17 mouse cellular contexts compared by ENCODE assay signal in the genomic region with DNA sequence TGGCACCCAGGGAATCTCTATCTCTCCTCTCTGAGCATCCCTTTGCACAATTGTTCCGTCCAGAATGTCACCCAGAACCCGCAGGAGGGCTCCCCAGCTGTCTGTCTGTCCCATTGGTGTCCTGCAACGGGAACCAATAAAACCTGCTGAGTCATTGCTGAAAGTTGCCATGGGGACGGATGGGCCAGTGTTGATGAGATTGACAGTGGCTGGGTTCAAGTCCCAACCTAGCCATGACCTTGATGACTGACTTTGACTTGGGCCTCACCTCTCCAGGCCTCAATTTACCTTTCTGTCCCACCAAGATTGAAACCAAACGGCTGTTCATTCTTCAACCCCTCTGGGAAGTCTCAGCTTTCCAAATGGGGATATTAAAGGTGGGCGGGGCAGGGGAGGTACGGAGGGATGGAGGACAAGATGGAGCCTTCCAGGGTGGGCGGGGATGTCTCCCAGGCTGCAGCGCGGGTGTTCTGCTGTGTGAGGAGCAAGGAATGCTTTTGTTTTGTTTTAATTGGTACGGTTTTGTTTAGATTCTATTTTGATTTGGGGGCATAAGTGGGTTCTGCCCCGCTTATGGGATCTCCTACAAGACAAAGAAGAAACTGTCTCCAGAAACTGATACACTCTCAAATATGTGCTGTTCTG. TPM values are rescaled to one million over a fixed set of nuclear protein-coding genes. Genes with fewer than 3 reads are reported as not detected.
"Had no signal": no experiment of that assay in that cellular context is flagged by ENCODE, and none has a peak within 500 bp of the region (broad histone marks: within the 10 kb centered on the region; RNA-seq: fewer than 3 reads in every experiment).

No protein-coding gene starts in this region.

- H3K4me1 ChIP-seq: lung, embryonic 15.5 days; megakaryocyte, embryonic 14.5 days; midbrain, embryonic 13.5 days; midbrain, embryonic 15.5 days; neural tube, embryonic 12.5 days; stomach, embryonic 15.5 days had no signal

- H3K27ac ChIP-seq: lung, embryonic 15.5 days; macrophage; midbrain, embryonic 13.5 days; midbrain, embryonic 15.5 days; neural tube, embryonic 12.5 days; stomach, embryonic 15.5 days had no signal

- H3K9me3 ChIP-seq: lung, embryonic 15.5 days; midbrain, embryonic 13.5 days; midbrain, embryonic 15.5 days; neural tube, embryonic 12.5 days; stomach, embryonic 15.5 days had no signal

- H3K36me3 ChIP-seq: lung, embryonic 15.5 days; midbrain, embryonic 13.5 days; midbrain, embryonic 15.5 days; neural tube, embryonic 12.5 days; stomach, embryonic 15.5 days had no signal

- H3K4me3 ChIP-seq: lung, embryonic 15.5 days; megakaryocyte, embryonic 14.5 days; midbrain, embryonic 13.5 days; midbrain, embryonic 15.5 days; neural tube, embryonic 12.5 days; stomach, embryonic 15.5 days had no signal

- H3K27me3 ChIP-seq: lung, embryonic 15.5 days; midbrain, embryonic 13.5 days; midbrain, embryonic 15.5 days; neural tube, embryonic 12.5 days; stomach, embryonic 15.5 days had no signal

- H3K9ac ChIP-seq: liver, postnatal 0 days; lung, embryonic 15.5 days; midbrain, embryonic 13.5 days; midbrain, embryonic 15.5 days; neural tube, embryonic 12.5 days; stomach, embryonic 15.5 days had no signal

- DNase-seq: liver, postnatal 0 days; lung, adult 2 months; lung, postnatal 14 days; lung, postnatal 36 days; right cerebral cortex, postnatal 14 days; thymus, adult 18-20 months; thymus, postnatal 14 days; thymus, postnatal 36 days had no signal

RNA-seq across cellular contexts. Expression of a gene that starts 14.2 kb away (rescaled TPM):
- total RNA-seq: megakaryocyte progenitor cell, adult 5-6 weeks had no signal

RNA-seq across cellular contexts. Expression of a gene that starts 23.7 kb away (rescaled TPM):
- polyA plus RNA-seq: neural tube, embryonic 14.5 days had no signal
